8 mouse cellular contexts compared by ENCODE assay signal in genomic region chr1:83717056-83717455, GRCm38 (mm10).
DNase-seq lines count a peak whose midpoint lies in the region.

No protein-coding gene starts in this region.

- DNase-seq in heart, postnatal 10 days: peak; percentile 44 to 72
- DNase-seq in heart, adult 9 months (ENCODE audit: low spot score in 2 of 2): no peak
- peak; percentile 45 for DNase-seq in ES-CJ7 (ENCODE audit: low read depth, low spot score)
- peak; percentile 3 for DNase-seq in c-Kit-positive CD71-negative TER-119-negative erythroid progenitor cells, embryonic 14.5 days (ENCODE audit: low read depth)
- peak; percentile 22 to 78 for DNase-seq in frontal cortex, postnatal 36 days (ENCODE audit: low spot score in 2 of 2)
- DNase-seq in lung, postnatal 25 days (ENCODE audit: low spot score): peak; percentile 16
- DNase-seq in c-Kit-positive CD71-positive TER-119-positive erythroid progenitor cells, embryonic 14.5 days (ENCODE audit: low spot score): no peak
- DNase-seq in urinary bladder, postnatal 4 days (ENCODE audit: low spot score in 2 of 2): no peak

- intact Hi-C loops in heart, postnatal 10 days (cut with DNase I): loop anchor here (1.0 to 5.0 kb wide), 5 partner anchors 310 to 930 kb away; partner anchors contain the start of gene Sphkap

Comparison
In these comparisons a context has a peak if more than half of its experiments do, and no peak if none do; other contexts are left out.
1. DNase-seq: peak in heart, postnatal 10 days (2 of 2), ES-CJ7 (single experiment), c-Kit-positive CD71-negative TER-119-negative erythroid progenitor cells, embryonic 14.5 days (single experiment), frontal cortex, postnatal 36 days (2 of 2) and lung, postnatal 25 days (single experiment); none in heart, adult 9 months (0 of 2), c-Kit-positive CD71-positive TER-119-positive erythroid progenitor cells, embryonic 14.5 days (single experiment) and urinary bladder, postnatal 4 days (0 of 2).